Mouse (Mus musculus) retina, postnatal 7 days (tissue): Measurements from ENCODE around the gene Slc7a11.
A peak's percentile ranks its signal among the peaks of the same experiment; 100 is the strongest.

Experiments
- DNase-seq: peaks from one replicate; pipeline ENCODE4 v3.0.0-alpha.2; 2012; ENCODE audit warnings: low read depth, low spot score

Gene Slc7a11

DNA sequence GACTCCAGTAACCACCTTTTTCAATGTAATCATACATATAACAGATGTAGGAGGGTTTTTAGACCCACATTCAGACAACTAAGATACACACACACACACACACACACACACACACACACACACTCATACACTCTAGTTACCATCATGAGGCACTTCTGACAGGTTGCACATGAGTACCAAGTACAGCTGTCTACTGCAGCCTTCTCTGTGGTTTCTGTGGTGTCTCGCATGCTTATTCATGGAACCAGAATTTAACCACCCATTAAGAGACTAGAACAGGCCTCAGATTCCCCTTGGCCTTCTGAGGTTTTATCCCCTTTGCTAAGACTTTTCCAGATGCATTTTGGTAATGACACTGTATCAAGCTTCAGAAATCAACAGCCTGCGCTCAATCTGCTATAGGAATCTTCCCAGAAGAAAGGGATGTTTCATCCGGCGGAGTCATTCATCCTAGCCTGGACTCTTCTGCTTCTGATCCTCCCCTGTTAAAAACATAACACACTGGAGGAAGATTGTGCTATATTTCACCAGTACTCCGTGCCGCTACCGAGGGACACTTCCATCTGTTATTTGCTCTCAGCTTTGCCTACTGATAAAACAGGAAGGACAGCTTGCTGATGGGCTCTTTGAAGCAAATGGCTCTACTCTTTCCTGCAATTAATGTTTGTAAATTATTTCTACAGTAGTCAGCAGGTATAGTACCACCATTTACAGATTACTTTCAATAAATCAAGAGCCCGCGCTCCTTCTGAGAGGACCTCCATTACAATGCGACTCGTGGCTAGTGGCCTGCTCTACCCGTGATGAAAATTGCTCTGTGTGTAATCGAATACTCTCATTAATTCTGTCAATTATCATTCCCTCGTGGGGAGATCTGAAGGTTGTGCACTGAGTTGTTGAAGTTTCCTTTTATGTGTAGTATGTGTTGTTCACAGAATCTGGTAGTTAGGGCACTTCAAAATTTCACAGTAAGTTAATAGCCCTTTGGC, 135.8 kb downstream of the Slc7a11 start:
- no peak for DNase-seq

DNA sequence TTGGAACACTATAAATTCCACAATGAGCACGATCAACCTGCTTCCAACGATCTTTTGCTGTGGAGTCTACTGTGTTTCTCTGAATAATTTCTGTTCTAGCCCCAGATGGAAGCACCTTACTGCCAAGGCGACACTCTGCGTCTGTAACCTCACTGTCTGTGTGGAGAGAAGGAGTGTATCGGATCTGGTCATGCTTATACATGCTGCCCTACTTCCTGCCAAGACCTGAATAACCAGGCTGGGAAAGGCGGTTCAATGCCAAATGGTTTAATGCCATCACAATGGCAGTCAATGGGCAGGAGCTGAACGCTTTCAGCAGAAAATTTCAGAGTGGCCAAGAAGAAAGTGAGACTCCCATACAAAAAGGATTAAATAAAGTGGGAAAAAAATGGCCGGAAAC, 137.1 kb downstream of the Slc7a11 start:
- no peak for DNase-seq

DNA sequence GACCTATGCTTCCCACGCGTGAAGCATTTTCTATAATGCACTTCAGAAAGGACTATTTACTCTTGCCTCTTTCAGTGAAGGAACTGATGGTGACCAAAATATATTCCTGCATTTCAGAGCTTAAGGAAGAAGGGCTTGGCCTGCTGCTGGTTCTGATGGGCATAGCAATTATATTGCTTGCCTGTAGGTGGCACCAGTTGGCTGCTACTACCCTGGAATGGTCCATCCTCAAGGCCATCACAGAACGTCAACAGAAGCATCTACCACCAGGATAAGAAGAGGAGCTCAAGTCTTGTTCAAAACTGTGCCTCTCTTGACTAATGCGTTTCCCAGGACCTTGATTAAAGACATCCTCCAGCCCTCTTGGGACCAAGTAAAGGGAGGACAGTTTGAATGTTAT, 139.3 kb downstream of the Slc7a11 start:
- no peak for DNase-seq

DNA sequence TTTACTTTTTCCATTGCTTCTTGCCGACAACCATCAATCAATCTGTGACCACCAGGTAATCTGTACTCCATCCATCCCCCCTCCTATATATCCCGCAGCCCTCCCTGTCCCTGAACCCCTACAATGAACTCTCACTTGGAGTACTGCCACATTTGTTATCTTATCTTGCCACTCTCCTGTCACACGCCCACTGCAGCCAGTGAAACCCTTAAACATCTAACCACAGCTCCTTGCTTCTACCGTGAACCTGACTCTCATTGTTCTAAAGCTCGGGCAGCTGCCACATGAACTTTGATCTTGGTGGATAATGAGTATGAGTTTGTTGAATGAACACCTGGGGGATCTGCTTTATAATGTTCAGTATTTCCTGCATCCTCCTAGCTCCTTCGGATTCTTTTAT, 140.8 kb downstream of the Slc7a11 start:
- no peak for DNase-seq

DNA sequence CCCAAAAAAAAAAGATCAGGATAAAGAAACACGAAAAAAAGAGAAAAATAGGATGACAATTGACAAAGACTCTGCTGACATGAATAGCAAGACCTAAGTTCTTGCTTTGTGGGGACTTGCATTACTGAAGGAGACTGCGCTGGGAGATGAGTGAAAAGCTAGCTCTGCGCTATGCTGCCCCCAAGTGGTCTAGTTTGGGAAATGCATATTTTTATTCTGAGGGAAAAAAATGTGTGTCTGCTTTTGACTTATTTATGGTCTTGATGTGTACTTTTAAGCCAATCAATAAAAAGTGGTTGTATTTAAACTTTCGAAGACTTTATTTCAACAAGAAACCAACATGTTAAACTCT, 142.5 kb downstream of the Slc7a11 start:
- peak; percentile 39 for DNase-seq

DNA sequence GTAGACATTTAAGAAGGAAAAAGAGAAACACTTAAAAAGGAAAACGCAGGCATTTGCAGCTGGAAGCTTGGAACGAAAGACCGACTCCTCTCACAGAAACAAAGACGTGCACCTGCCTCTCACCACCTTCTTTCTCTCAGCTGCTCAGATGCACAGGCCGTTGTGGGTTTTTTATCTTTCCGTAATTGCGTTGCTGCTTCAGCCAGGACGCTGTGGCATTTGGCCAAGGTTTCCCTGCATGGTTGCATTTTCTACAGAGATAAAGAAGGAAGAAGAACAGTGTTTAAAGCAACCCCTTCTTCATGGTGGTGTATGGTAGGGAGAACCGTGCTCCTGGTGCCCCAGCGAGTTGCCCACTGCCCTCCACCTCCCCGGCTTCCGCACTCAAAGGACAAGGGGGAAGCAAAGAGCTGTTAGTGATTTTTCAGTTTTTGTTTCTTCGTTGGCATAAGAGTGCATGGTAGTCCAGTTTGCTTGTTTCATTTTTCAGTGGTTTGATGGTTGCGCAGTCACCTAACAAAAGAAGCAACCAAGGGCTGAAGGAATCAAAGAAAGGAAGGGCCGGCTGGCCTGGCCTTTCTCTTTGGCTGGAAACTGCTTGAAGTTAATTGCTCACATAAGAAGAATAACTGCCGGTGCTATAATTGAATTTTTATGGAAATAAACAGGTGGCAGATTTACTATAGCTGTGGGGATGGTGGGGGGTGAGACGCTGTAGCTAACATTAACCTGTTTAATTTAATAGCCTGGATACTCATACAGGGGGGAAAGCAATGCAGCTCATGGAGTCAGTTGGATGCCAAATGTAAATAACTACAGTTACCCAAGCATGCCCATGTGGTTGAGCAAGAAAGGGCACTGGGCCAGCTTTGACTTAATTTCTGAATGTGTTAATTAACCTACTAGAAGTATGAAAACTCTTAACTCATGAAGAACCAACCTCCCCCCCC, 143.1 kb downstream of the Slc7a11 start:
- DNase-seq, result no peak

DNA sequence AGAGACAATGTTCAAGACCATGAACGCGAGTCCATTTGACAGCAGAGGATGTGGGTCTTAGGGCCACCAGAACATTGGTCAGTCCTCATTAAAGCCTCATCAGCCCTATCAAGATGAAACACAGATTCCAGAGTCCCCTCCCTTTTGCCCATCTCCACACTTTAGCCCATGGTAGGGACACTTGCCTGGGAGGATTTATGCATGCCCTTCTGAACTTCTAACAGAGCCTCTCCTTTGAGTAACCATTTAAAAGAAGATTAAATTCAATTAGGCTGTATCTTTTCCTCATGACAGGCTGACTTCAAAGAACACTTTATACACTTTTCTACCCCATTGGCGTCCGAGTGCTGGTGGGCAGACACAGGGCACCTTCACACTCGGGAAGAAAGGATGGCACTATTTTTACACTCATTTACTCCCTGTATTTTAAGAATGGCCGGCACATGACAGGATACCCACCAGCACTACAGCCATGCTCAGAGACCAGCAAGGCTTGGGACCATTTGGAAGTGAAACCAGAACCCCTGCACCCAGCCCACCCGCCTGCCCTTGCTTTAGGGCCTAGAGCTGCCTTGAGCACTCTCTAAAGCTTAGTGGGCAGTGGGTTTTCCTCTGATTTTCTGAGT, 144.9 kb downstream of the Slc7a11 start:
- no peak for DNase-seq

DNA sequence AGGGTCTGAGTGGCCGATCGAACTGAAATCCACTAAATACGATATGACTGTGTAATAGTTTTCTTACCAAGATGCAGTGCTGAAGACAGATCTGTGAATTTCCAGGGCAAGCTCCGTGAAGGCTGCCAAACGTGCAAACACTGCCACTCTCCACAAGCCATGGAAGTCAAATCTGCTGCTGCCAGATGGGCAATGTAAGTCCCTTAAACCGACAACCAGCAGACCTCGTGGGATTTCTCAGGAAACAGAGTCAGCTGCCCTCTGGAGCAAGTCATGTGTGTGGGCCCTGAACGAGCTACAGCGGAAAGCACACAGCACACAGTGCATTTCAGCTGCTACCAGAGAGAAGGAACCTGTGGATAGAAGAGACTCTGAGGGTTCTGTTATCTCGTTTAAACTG, 146.5 kb downstream of the Slc7a11 start:
- DNase-seq, result no peak

DNA sequence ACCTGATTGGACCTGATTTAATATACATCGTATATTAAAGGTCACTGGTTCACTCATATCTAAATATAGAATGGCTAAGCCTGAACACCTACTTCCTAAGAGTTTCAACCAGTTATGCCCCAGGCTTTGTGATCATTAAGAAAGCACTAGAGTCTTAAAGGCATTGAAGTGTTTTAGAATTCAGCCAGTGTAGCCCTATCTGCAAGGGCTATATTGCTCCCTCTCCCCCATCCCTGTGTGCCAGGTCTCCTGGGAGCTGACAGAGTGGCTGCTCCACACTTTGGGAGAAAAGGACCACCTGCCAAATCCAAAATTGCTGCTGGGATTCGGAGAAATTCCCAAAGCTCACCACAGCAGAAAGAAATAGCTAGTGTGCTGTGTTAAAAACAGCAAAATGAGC, 168.4 kb downstream of the Slc7a11 start:
- no peak for DNase-seq

DNA sequence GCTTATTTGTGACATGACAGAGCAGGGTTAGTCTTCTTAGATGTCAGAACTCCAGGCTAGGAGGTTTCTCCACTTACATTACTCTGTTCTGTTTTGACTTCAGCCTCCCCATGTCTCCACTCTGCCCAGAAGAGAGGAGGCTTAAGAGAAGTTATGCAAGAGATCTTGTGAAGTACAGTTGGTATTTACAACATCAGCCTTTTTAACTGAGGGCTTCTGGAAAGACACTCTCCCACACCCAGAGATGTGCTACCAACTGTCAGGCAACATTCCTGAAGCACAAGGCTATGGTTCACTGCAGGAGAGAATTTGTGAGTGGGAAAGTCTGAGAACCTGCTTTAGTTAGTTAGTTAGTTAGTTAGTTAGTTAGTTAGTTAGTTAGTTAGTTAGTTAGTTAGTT, 171.2 kb downstream of the Slc7a11 start:
- no peak for DNase-seq

DNA sequence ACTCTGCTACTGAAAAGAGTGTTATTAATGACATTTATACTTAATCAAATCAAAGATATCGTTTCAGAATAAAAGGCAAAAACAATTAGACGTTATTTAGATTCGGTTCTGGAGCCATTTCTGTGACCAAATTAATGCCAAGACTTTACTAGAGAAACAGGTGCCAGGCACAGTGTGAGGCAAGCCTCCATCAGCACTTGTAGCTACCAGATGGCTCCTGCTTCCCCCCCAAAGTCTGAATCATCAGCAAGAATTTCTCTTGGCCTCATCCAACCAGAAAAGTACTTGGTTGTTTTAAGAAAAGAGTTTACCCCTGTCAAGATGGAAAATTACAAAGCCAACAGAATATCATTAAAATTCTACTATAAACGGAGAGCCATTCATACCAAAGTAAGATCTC, 173.7 kb downstream of the Slc7a11 start:
- DNase-seq, result no peak

DNA sequence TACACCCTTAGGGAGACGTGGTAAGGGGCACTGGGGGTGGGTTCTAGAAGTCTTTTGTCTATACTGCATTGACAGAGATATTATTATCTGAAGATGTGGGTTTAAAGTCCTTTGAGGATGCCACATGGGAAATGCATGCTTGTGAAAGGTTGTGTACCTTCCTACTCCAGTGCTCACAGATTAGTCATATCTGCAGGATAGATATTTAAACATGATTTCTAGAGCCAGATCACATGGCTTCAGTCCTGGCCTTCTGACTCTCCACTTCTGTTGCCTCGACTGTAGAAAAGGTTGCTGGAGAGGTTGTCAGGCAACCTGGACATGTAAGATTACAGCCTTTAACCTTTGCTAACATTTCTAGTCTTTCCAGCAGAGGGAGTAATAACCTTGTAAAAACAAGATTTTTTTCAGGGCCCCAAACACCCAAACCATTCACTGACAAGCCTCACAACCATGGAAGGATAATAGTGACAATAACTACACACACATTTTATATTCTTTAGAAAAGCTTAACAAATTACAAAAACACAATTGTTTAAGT, 180.8 kb downstream of the Slc7a11 start:
- no peak for DNase-seq

DNA sequence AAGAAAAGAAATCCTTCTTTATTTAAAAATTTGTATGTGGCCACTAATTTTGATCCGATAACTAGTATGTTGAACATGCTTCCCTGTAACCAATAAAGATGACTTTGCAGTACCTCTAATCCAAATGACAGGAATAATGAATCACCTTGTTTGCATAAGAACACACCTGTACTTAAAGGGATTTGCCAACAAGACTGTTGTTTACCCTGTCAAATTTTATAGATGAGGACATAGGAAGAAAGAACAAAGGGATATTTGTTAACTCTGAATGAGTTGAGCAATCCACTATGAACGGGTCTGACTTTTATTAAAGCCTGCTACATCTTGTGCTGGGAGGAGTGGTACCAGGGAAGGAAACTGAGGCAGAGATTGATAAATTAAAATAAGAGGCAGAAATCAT, 181.3 kb downstream of the Slc7a11 start:
- no peak for DNase-seq

DNA sequence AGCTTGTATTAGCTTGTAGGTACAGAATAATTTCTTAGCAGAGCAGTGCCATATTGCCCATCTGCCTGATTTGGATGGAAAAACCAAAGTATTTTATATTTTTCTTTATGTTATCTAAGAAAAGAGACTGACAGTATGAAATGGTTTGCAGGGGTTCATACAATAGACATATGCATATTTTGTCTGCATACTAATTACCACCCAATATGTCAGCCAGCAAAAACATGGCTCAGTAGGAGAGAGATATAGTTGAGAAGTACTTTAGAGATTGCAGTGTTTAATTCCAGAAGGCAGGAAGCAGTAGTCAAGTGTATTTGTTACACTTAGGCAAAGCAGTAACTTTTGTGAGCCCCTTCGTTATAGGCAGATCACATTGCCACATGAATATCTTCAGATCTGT, 182.7 kb downstream of the Slc7a11 start:
- DNase-seq, result no peak

DNA sequence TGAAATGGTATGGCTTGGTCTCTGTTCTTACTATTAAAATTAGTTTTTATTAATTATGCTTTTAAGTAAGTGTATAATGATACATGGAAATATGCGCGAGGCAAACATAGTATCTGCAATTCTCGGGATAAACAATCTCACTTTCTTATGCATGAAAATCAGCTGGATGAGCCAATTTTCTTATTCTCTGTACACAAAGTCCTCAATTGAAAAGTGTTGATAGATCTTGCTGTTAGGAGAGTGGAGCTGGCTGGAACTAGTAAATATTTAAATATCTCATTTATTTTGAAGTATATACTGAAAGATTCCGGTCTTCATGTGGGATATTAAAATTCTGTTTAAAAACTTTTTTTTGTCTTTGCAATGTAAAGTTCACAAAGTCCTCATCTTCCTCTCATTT, 184.6 kb downstream of the Slc7a11 start:
- DNase-seq, result no peak

DNA sequence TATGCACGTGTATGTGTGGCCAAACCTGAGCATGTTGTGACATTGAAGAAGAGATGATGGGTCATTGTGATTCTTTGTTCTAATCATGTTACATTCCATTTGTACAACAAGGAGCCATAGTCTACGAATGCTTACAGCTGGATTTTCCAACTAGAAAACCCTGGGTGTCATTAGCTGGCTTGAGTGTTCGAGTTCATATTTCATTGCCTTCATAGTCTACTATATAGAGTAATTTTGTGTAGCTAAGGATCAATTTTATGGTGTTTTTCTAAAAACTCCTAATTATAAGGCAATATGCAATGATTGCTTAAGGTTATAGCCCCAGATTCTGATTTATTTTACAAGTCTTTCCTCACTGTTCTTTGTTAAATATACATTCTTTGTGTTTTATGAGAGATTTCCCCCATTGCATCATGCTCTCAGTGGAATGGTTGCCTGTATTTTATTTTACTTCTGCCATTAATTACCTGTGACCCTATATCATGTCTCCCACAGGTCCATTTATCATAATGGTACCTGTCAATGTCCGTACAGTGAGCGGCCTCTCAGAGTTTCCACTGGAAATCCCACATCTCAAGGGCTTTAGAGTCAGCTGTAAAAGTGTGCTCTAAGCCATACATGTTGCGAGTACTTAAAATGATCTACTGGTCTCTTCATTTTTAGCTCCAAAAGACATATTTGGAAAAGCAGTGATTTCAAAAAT, 193.7 kb downstream of the Slc7a11 start:
- no peak for DNase-seq

DNA sequence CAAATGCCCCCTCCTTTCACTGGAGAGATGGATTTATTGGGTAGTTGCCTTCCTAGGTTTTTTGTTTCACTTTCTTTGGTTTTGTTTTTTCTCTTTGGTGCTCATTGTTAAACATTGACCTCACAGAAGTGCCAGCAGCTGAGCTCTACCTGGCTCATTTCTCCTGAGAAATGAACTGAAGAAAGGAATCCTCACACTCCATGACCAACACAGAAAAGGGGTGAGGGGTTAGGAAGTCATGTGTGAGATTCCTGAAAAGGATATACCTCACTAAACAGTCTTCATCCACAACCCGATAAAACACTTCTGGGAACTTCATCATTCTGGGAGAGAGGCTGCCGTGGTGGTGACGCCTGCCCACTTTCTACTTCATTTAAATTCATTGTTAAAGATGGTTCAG, 207.4 kb downstream of the Slc7a11 start:
- DNase-seq, result no peak

DNA sequence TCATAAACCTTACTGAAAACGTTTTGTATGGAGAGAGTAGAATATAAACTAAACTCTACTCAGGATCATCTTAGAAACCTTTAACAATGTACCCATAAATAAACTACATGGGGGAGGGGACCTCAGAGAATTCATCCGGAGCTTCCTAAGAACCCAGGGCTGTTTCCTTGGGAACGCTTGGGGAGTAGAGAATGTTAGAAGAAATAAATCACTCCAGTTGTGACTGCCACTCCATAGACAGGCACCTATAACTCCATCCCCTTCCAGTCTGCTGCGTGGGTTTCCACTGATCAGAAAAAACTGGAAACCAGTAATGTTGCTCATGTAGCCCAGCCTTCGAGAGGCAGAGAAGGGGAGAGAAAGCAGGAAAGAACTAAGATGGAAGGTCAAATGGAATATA, 210.3 kb downstream of the Slc7a11 start:
- no peak for DNase-seq

DNA sequence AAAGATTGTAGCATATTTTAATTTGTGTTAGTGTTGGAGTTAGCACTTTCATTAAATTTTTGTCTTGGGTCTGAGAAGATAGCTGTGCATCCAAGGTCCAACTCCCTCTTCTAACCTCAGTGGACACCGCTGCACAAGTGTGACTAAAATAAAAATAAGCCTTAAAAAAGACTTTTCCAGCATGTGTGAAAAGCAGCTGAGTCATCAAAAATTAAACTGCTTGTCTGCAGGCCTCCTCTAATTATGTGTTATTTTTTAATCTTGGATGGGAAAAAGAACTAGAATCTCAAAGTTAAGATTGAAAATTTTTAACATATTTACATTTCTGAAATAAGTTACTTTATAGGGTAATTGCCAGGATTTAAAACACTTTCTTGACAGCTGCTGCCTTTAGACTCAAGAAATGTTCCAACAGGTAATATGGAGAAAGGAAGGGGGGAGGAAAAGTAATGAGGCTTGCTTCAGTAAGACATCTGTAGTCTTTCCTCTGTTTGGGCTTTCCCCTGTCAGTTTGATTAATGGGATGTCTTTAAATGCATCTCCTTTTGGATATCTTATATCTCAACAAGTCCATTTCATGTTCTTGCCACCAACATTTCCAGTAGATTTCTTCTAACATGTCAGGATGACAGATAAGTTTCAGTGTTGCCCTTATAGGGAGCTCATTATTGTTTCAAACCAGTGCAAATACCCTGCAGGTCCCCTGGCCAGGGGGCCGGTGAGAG, 218.9 kb downstream of the Slc7a11 start:
- no peak for DNase-seq

DNA sequence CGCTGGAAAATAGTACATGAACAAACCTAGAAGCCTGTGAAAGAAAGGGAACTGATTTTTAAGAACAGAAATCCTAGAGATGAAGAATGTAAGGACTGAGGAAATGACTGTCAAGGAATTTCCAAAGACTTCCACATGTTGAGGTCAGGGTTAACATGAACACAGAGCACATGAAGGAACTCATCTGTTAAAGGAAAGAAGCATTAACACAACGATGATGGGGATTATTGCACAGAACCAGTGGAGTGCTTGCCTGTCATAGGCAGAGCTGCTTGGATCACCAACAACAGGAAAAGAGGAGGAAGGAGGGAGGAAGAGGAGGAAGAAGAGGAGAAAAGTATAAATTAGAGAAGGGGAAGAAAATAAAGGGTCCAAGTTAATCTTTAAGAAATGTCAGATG, 223.0 kb downstream of the Slc7a11 start:
- no peak for DNase-seq

DNA sequence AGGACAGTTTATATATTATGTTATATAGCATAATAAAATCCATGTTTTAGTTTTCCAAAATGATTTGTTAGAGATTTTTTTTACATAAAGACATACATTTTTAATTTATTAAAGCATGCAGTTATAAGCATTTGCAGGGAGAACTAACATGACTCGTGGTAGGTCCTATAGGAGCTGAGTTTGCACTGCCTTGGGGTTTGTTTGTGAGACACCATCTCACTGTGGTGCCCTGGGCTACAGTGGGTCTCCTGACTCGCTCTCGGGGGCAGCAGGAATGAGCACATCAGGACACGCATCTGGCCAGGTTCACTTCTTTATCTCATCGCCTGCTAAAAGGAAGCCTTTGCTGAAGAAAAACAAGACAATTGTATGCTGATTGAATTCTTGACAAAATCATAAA, 257.0 kb downstream of the Slc7a11 start:
- DNase-seq, result no peak
